Comparison of ENCODE assay signal across 15 mouse cellular contexts in genomic region chr4:147586511-147587473, GRCm38 (mm10). TPM values are rescaled to one million over a fixed set of nuclear protein-coding genes. Genes with fewer than 3 reads are reported as not detected.
DNase-seq lines count a peak whose midpoint lies in the region; ATAC-seq and TF ChIP-seq lines count a peak whose summit lies in the region.
"Had no signal": no experiment of that assay in that cellular context is flagged by ENCODE, and none has a peak within 500 bp of the region (broad histone marks: within the 10 kb centered on the region; RNA-seq: fewer than 3 reads in every experiment).

No protein-coding gene starts in this region.

- H3K9me3 ChIP-seq in intestine, postnatal 0 days (ENCODE audit: control insufficient read depth): peaks cover 11% of the 10 kb centered on the region; the same call in 1 of the 2 replicates
- 0 out of 2 replicates have a peak, but pooled peaks cover 6% of the 10 kb centered on the region for H3K9me3 ChIP-seq in intestine, embryonic 16.5 days (ENCODE audit: control insufficient read depth, low read length)
- H3K9me3 ChIP-seq in midbrain, postnatal 0 days (ENCODE audit: low read length): peaks cover 14% of the 10 kb centered on the region
- peaks cover 11% of the 10 kb centered on the region for H3K9me3 ChIP-seq in midbrain, embryonic 16.5 days (replicated peaks; ENCODE audit: control insufficient read depth, low read length, poor library complexity, severe bottlenecking)

- no peaks in the 10 kb centered on the region for H3K27me3 ChIP-seq in intestine, postnatal 0 days (replicated peaks; ENCODE audit: control insufficient read depth, insufficient read depth, low read length)
- H3K27me3 ChIP-seq in intestine, embryonic 16.5 days (replicated peaks; ENCODE audit: control insufficient read depth, insufficient read depth, low read length): no peaks in the 10 kb centered on the region
- no peaks in the 10 kb centered on the region for H3K27me3 ChIP-seq in midbrain, postnatal 0 days (ENCODE audit: insufficient read depth, low read length)
- H3K27me3 ChIP-seq in midbrain, embryonic 16.5 days (ENCODE audit: control insufficient read depth, insufficient read depth, low read depth, low read length): no peaks in the 10 kb centered on the region
- H3K27me3 ChIP-seq: limb, embryonic 13.5 days had no signal

- no peak overlapping the region for H3K27ac ChIP-seq in intestine, postnatal 0 days (ENCODE audit: low read depth, low read length)
- no peak overlapping the region for H3K27ac ChIP-seq in intestine, embryonic 16.5 days (ENCODE audit: low read length)
- H3K27ac ChIP-seq in midbrain, postnatal 0 days (ENCODE audit: low read depth, low read length): no peak overlapping the region
- no peak overlapping the region for H3K27ac ChIP-seq in midbrain, embryonic 16.5 days (ENCODE audit: low read length)
- H3K27ac ChIP-seq: limb, embryonic 13.5 days had no signal

- peak; percentile 64 for DNase-seq in heart, adult 11 months
- no peak for DNase-seq in heart, adult 9 months (ENCODE audit: low spot score in 2 of 2)
- DNase-seq in midbrain, postnatal 0 days (ENCODE audit: low spot score): no peak
- no peak for DNase-seq in left cerebral cortex, adult 18-20 months (ENCODE audit: low spot score in 2 of 2)
- DNase-seq: adrenal gland, postnatal 25 days; cerebellum, postnatal 25 days; gastrocnemius, postnatal 14 days; kidney, adult 8-10 months had no signal

- ATAC-seq in intestine, postnatal 0 days: peak; percentile 31; the same call in 1 of the 2 replicates
- no peak for ATAC-seq in intestine, embryonic 16.5 days
- peak; percentile 52; the same call in 1 of the 2 replicates for ATAC-seq in midbrain, postnatal 0 days (ENCODE audit: low FRiP score)
- no peak for ATAC-seq in midbrain, embryonic 16.5 days
- ATAC-seq in erythroblast, adult 5-6 weeks (replicated peaks; ENCODE audit: low FRiP score, poor library complexity, severe bottlenecking): no peak
- ATAC-seq: forebrain, embryonic 16.5 days had no signal

- TF ChIP-seq CTCF in intestine, postnatal 0 days (IDR thresholded peaks at IDR 0.05; ENCODE audit: low read depth): no peak
- TF ChIP-seq CTCF in midbrain, postnatal 0 days (IDR thresholded peaks at IDR 0.05): no peak

- WGBS in intestine, postnatal 0 days: 49% methylated on average over 1 of the region's 1 CpGs
- 65% methylated on average over 1 of the region's 1 CpGs for WGBS in intestine, embryonic 16.5 days
- WGBS in midbrain, postnatal 0 days: 54% methylated on average over 1 of the region's 1 CpGs
- WGBS in midbrain, embryonic 16.5 days: 51% methylated on average over 1 of the region's 1 CpGs

- no peak overlapping the region for H3K9ac ChIP-seq in intestine, postnatal 0 days (ENCODE audit: low read depth, low read length)
- no peak overlapping the region for H3K9ac ChIP-seq in intestine, embryonic 16.5 days (ENCODE audit: low read depth, low read length)
- H3K9ac ChIP-seq in midbrain, postnatal 0 days (replicated peaks; ENCODE audit: low read length, poor library complexity, severe bottlenecking): no peak overlapping the region
- no peak overlapping the region for H3K9ac ChIP-seq in midbrain, embryonic 16.5 days (ENCODE audit: low read depth, low read length)
- H3K9ac ChIP-seq: limb, embryonic 13.5 days had no signal

- no peaks in the 10 kb centered on the region for H3K36me3 ChIP-seq in intestine, postnatal 0 days (ENCODE audit: control insufficient read depth, insufficient read depth)
- no peaks in the 10 kb centered on the region for H3K36me3 ChIP-seq in intestine, embryonic 16.5 days (ENCODE audit: control insufficient read depth, insufficient read depth, low read length)
- no peaks in the 10 kb centered on the region for H3K36me3 ChIP-seq in midbrain, postnatal 0 days (ENCODE audit: insufficient read depth, low read length)
- no peaks in the 10 kb centered on the region for H3K36me3 ChIP-seq in midbrain, embryonic 16.5 days (ENCODE audit: control insufficient read depth, insufficient read depth, low read length)
- H3K36me3 ChIP-seq: limb, embryonic 13.5 days had no signal

- H3K4me3 ChIP-seq in intestine, postnatal 0 days (ENCODE audit: low read depth, low read length): no peak overlapping the region
- H3K4me3 ChIP-seq in intestine, embryonic 16.5 days (ENCODE audit: low read length): no peak overlapping the region
- no peak overlapping the region for H3K4me3 ChIP-seq in midbrain, postnatal 0 days (ENCODE audit: low read depth, low read length)
- H3K4me3 ChIP-seq in midbrain, embryonic 16.5 days (ENCODE audit: low read depth, low read length): no peak overlapping the region
- H3K4me3 ChIP-seq: limb, embryonic 13.5 days had no signal

- H3K4me1 ChIP-seq in intestine, postnatal 0 days (replicated peaks; ENCODE audit: control insufficient read depth, insufficient read depth, low read length): no peaks in the 10 kb centered on the region
- H3K4me1 ChIP-seq in intestine, embryonic 16.5 days (ENCODE audit: control insufficient read depth, insufficient read depth, low read length): no peaks in the 10 kb centered on the region
- no peaks in the 10 kb centered on the region for H3K4me1 ChIP-seq in midbrain, postnatal 0 days (ENCODE audit: insufficient read depth, low read length)
- no peaks in the 10 kb centered on the region for H3K4me1 ChIP-seq in midbrain, embryonic 16.5 days (ENCODE audit: control insufficient read depth, insufficient read depth, low read length)
- H3K4me1 ChIP-seq: limb, embryonic 13.5 days had no signal

- H3K4me2 ChIP-seq in intestine, postnatal 0 days (replicated peaks; ENCODE audit: low read depth): no peak overlapping the region
- H3K4me2 ChIP-seq in intestine, embryonic 16.5 days (ENCODE audit: low read depth, low read length): no peak overlapping the region
- no peak overlapping the region for H3K4me2 ChIP-seq in midbrain, postnatal 0 days (ENCODE audit: low read depth, low read length, poor library complexity, severe bottlenecking)
- H3K4me2 ChIP-seq in midbrain, embryonic 16.5 days (ENCODE audit: low read length): no peak overlapping the region
- H3K4me2 ChIP-seq: limb, embryonic 13.5 days had no signal

RNA-seq across cellular contexts. Expression of gene Zfp985, which starts 33.7 kb away (rescaled TPM):
- 0.23 and 0.33 TPM in 2 replicates for polyA plus RNA-seq in intestine, postnatal 0 days (2015; fragmentation: Nextera tagmentation; extraction: Ambion mirVana)
- polyA plus RNA-seq in intestine, embryonic 16.5 days (2015; fragmentation: Nextera tagmentation; extraction: Ambion mirVana): 0.26 TPM in 2 replicates
- total RNA-seq in midbrain, postnatal 0 days (2014; rRNA removed): 0.11 TPM in 1 of 2 replicates, not detected in the other
- 0.14 and 0.17 TPM in 2 replicates for polyA plus RNA-seq in midbrain, postnatal 0 days (2015; fragmentation: Nextera tagmentation; extraction: Ambion mirVana)
- 0.10 and 0.12 TPM in 2 replicates for polyA plus RNA-seq in midbrain, embryonic 16.5 days (2015; fragmentation: Nextera tagmentation; extraction: Ambion mirVana)
- total RNA-seq in left cerebral cortex, adult 18-20 months (2021): not detected
- total RNA-seq in erythroblast, adult 5-6 weeks (2015; ENCODE audit: low replicate concordance): 0.42 TPM in 1 of 2 replicates, not detected in the other
- total RNA-seq in erythroblast, adult 5-6 weeks (2017; ENCODE audit: low replicate concordance): 0.77 TPM in 1 of 2 replicates, not detected in the other
- total RNA-seq: neutrophil, adult 5-6 weeks had no signal
- polyA plus RNA-seq: forebrain, embryonic 16.5 days had no signal

RNA-seq across cellular contexts. Expression of gene Gm16503, which starts 46.8 kb away (rescaled TPM):
- 0.05 and 0.20 TPM in 2 replicates for polyA plus RNA-seq in intestine, postnatal 0 days (2015; fragmentation: Nextera tagmentation; extraction: Ambion mirVana)
- polyA plus RNA-seq in intestine, embryonic 16.5 days (2015; fragmentation: Nextera tagmentation; extraction: Ambion mirVana): 0.11 and 0.18 TPM in 2 replicates
- total RNA-seq in midbrain, postnatal 0 days (2014; rRNA removed): 1.4 and 2.1 TPM in 2 replicates
- 0.43 and 0.58 TPM in 2 replicates for polyA plus RNA-seq in midbrain, postnatal 0 days (2015; fragmentation: Nextera tagmentation; extraction: Ambion mirVana)
- polyA plus RNA-seq in midbrain, embryonic 16.5 days (2015; fragmentation: Nextera tagmentation; extraction: Ambion mirVana): 0.73 and 0.78 TPM in 2 replicates
- total RNA-seq in left cerebral cortex, adult 18-20 months (2021): under 1 TPM; 0.14 to 0.33 TPM
- total RNA-seq in erythroblast, adult 5-6 weeks (2015; ENCODE audit: low replicate concordance): not detected in 2 replicates
- total RNA-seq in erythroblast, adult 5-6 weeks (2017; ENCODE audit: low replicate concordance): not detected in 2 replicates

RNA-seq across cellular contexts. Expression of gene Zfp979, which starts 55.5 kb away (rescaled TPM):
- polyA plus RNA-seq in intestine, postnatal 0 days (2015; fragmentation: Nextera tagmentation; extraction: Ambion mirVana): 1.0 and 1.3 TPM in 2 replicates
- polyA plus RNA-seq in intestine, embryonic 16.5 days (2015; fragmentation: Nextera tagmentation; extraction: Ambion mirVana): 1.7 and 1.9 TPM in 2 replicates
- 1.6 and 2.1 TPM in 2 replicates for total RNA-seq in midbrain, postnatal 0 days (2014; rRNA removed)
- 2.0 and 3.0 TPM in 2 replicates for polyA plus RNA-seq in midbrain, postnatal 0 days (2015; fragmentation: Nextera tagmentation; extraction: Ambion mirVana)
- polyA plus RNA-seq in midbrain, embryonic 16.5 days (2015; fragmentation: Nextera tagmentation; extraction: Ambion mirVana): 2.1 and 2.7 TPM in 2 replicates
- under 1 TPM; 0.14 to 0.59 TPM for total RNA-seq in left cerebral cortex, adult 18-20 months (2021)
- total RNA-seq in erythroblast, adult 5-6 weeks (2015; ENCODE audit: low replicate concordance): 0.96 TPM in 1 of 2 replicates, not detected in the other
- 0.85 and 0.98 TPM in 2 replicates for total RNA-seq in erythroblast, adult 5-6 weeks (2017; ENCODE audit: low replicate concordance)
- total RNA-seq: neutrophil, adult 5-6 weeks had no signal

Comparison
In these comparisons a context has a peak if more than half of its experiments do, and no peak if none do; other contexts are left out.
1. ATAC-seq: peak in intestine, postnatal 0 days (single experiment) and midbrain, postnatal 0 days (single experiment); none in intestine, embryonic 16.5 days (single experiment), midbrain, embryonic 16.5 days (single experiment) and erythroblast, adult 5-6 weeks (single experiment).